Mouse (Mus musculus) liver, embryonic 11.5 days (tissue): ENCODE results near the gene Lad1. TPM values are rescaled to one million over a fixed set of nuclear protein-coding genes. Genes with fewer than 3 reads are reported as not detected.
A peak's percentile ranks its signal among the peaks of the same experiment; 100 is the strongest.

Source experiments
- ATAC-seq: fragments of 200-750 bp; cut with Nextera tagmentation; replicated peaks from 2 replicates; pipeline ENCODE4 v1.8.0; 2017; ENCODE audit warnings: moderate number of reproducible peaks, mild to moderate bottlenecking, moderate TSS enrichment, moderate library complexity; ENCODE audit not compliant: low FRiP score
- DNase-seq: peaks from one replicate; pipeline ENCODE4 v3.0.0-alpha.2; 2017; ENCODE audit warnings: low spot score
- H3K27ac ChIP-seq: fragments of 300-500 bp; sonication (generic); 2 replicates; pipeline ENCODE4 v1.5.1; 2014; ENCODE audit warnings: mild to moderate bottlenecking, low read depth, low read length, control low read depth
- H3K27me3 ChIP-seq: fragments of 300-500 bp; sonication (generic); replicated peaks from 2 replicates; pipeline ENCODE4 v1.6.1; 2014; ENCODE audit warnings: low read length, mixed read lengths; ENCODE audit not compliant: control insufficient read depth, insufficient read depth
- H3K36me3 ChIP-seq: fragments of 300-500 bp; sonication (generic); 2 replicates; pipeline ENCODE4 v1.6.1; 2014; ENCODE audit warnings: mild to moderate bottlenecking, low read length, moderate library complexity, mixed read lengths; ENCODE audit not compliant: control insufficient read depth, insufficient read depth
- H3K4me1 ChIP-seq: fragments of 300-500 bp; sonication (generic); replicated peaks from 2 replicates; pipeline ENCODE4 v1.6.1; 2014; ENCODE audit warnings: low read length, mixed read lengths; ENCODE audit not compliant: control insufficient read depth, insufficient read depth
- H3K4me2 ChIP-seq: fragments of 300-500 bp; sonication (generic); 2 replicates; pipeline ENCODE4 v1.6.1; 2014; ENCODE audit warnings: mild to moderate bottlenecking, control low read depth, moderate library complexity
- H3K4me3 ChIP-seq: fragments of 300-500 bp; sonication (generic); 2 replicates; pipeline ENCODE4 v1.5.1; 2014; ENCODE audit warnings: low read depth, low read length, control low read depth
- H3K9ac ChIP-seq: fragments of 300-500 bp; sonication (generic); 2 replicates; pipeline ENCODE4 v1.6.1; 2014; ENCODE audit warnings: low read depth, low read length, control low read depth
- H3K9me3 ChIP-seq: fragments of 300-500 bp; sonication (generic); 2 replicates; pipeline ENCODE4 v1.6.1; 2016; ENCODE audit warnings: low read length, inconsistent platforms, mixed read lengths; ENCODE audit not compliant: control insufficient read depth
- WGBS: fragments of 180-500 bp; shearing (Covaris S2); extraction: QIAGEN DNeasy Blood & Tissue Kit; methylation state at CpG from one replicate; pipeline ENCODE4 v1.1.7; 2014; 5-methylcytosine and 5-hydroxymethylcytosine counted together
- polyA plus RNA-seq: library from polyadenylated mRNA; unstranded; fragments of >200 nt; fragmentation: Nextera tagmentation; extraction: Ambion mirVana; gene quantifications from 2 replicates; pipeline ENCODE4 v1.2.1, GENCODE M21; 2014

Gene Lad1
- polyA plus RNA-seq, 1 experiment from 2014 or later = 1.7 TPM

- ATAC-seq = 0 out of 2 replicates have a peak, but pooled peaks have one; percentile 30
- no peak for DNase-seq
- H3K9me3 ChIP-seq = no peaks in the 10 kb centered on the region
- peaks cover 25% of the 10 kb centered on the region for H3K4me1 ChIP-seq
- H3K36me3 ChIP-seq = no peaks in the 10 kb centered on the region
- no peak overlapping the region for H3K27ac ChIP-seq
- no peak overlapping the region for H3K9ac ChIP-seq
- WGBS = 15% methylated on average over 20 of the region's 20 CpGs
- peak overlapping the region; percentile 5; the same call in 1 of the 2 replicates for H3K4me3 ChIP-seq
- H3K27me3 ChIP-seq = peaks cover 4% of the 10 kb centered on the region; the same call in 1 of the 2 replicates
- H3K4me2 ChIP-seq = peak overlapping the region; percentile 40
These were observed 23.9 kb upstream of the Lad1 start for GRCm38 (mm10) chr1:135794216-135795134.

- Histone ChIP-seq H3K9me3 (no peaks in the 10 kb centered on the region), H3K4me1 (peaks cover 42% of the 10 kb centered on the region), H3K27ac (no peak overlapping the region), H3K27me3 (peaks cover 1% of the 10 kb centered on the region; the same call in 1 of the 2 replicates), H3K36me3 (no peaks in the 10 kb centered on the region), H3K4me2 (no peak overlapping the region), H3K4me3 (no peak overlapping the region), H3K9ac (no peak overlapping the region)
- DNase-seq = no peak
- ATAC-seq = no peak
- 70% methylated on average over 1 of the region's 1 CpGs for WGBS
These were observed 19.9 kb upstream of the Lad1 start for GRCm38 (mm10) chr1:135798492-135798891.

- no peaks in the 10 kb centered on the region for H3K36me3 ChIP-seq
- no peak overlapping the region for H3K27ac ChIP-seq
- H3K4me2 ChIP-seq = no peak overlapping the region
- H3K4me3 ChIP-seq = no peak overlapping the region
- DNase-seq (no peak), ATAC-seq (no peak)
- H3K9ac ChIP-seq = no peak overlapping the region
- H3K9me3 ChIP-seq = no peaks in the 10 kb centered on the region
- no peaks in the 10 kb centered on the region for H3K27me3 ChIP-seq
- H3K4me1 ChIP-seq = peaks cover 36% of the 10 kb centered on the region
- 31% methylated on average over 8 of the region's 8 CpGs for WGBS
These were observed 19.2 kb upstream of the Lad1 start for GRCm38 (mm10) chr1:135799109-135799627.

GRCm38 (mm10) chr1:135800192-135800950, 18.0 kb upstream of the Lad1 start:
- H3K27ac ChIP-seq = peak overlapping the region; percentile 20; the same call in 1 of the 2 replicates

GRCm38 (mm10) chr1:135807546-135807945, 10.9 kb upstream of the Lad1 start:
- 56% methylated on average over 10 of the region's 10 CpGs for WGBS
- H3K27ac ChIP-seq = no peak overlapping the region
- no peak overlapping the region for H3K9ac ChIP-seq
- no peaks in the 10 kb centered on the region for H3K36me3 ChIP-seq
- H3K4me2 ChIP-seq = no peak overlapping the region
- peaks cover 2% of the 10 kb centered on the region; the same call in 1 of the 2 replicates for H3K4me1 ChIP-seq
- ATAC-seq = no peak
- no peaks in the 10 kb centered on the region; the same call in 1 of the 2 replicates for H3K27me3 ChIP-seq
- no peak overlapping the region for H3K4me3 ChIP-seq
- DNase-seq = no peak
- no peaks in the 10 kb centered on the region for H3K9me3 ChIP-seq

More at GRCm38 (mm10) chr1:135800192-135800950, 18.0 kb upstream of the Lad1 start:
- 16% methylated on average over 8 of the region's 8 CpGs for WGBS
- H3K9me3 ChIP-seq = no peaks in the 10 kb centered on the region
- DNase-seq = peak; percentile 63
- H3K4me1 ChIP-seq = peaks cover 26% of the 10 kb centered on the region
- no peaks in the 10 kb centered on the region for H3K27me3 ChIP-seq
- peak; percentile 63 for ATAC-seq
- no peak overlapping the region for H3K4me3 ChIP-seq
- H3K4me2 ChIP-seq = no peak overlapping the region
- H3K36me3 ChIP-seq = no peaks in the 10 kb centered on the region
- no peak overlapping the region for H3K9ac ChIP-seq

- Histone ChIP-seq H3K27ac (no peak overlapping the region), H3K4me3 (no peak overlapping the region), H3K36me3 (no peaks in the 10 kb centered on the region), H3K9me3 (no peaks in the 10 kb centered on the region), H3K9ac (no peak overlapping the region), H3K4me1 (peaks cover 2% of the 10 kb centered on the region; the same call in 1 of the 2 replicates), H3K4me2 (no peak overlapping the region), H3K27me3 (no peaks in the 10 kb centered on the region; the same call in none of the 2 replicates)
- WGBS = 54% methylated on average over 2 of the region's 2 CpGs
- no peak for DNase-seq
- ATAC-seq = no peak
These were observed 8.2 kb upstream of the Lad1 start for GRCm38 (mm10) chr1:135810180-135810579.

- H3K27me3 ChIP-seq = peaks cover 1% of the 10 kb centered on the region
- H3K4me3 ChIP-seq = no peak overlapping the region
- no peaks in the 10 kb centered on the region for H3K36me3 ChIP-seq
- H3K4me2 ChIP-seq = no peak overlapping the region
- no peak overlapping the region for H3K27ac ChIP-seq
- DNase-seq (peak; percentile 73), ATAC-seq (peak; percentile 64; the same call in 1 of the 2 replicates)
- peaks cover 2% of the 10 kb centered on the region; the same call in 1 of the 2 replicates for H3K4me1 ChIP-seq
- no peaks in the 10 kb centered on the region for H3K9me3 ChIP-seq
- H3K9ac ChIP-seq = no peak overlapping the region
- 32% methylated on average over 7 of the region's 7 CpGs for WGBS
These were observed 7.3 kb upstream of the Lad1 start for GRCm38 (mm10) chr1:135811016-135811646.

- peaks cover 12% of the 10 kb centered on the region for H3K27me3 ChIP-seq
- H3K4me3 ChIP-seq = no peak overlapping the region
- no peak overlapping the region for H3K4me2 ChIP-seq
- peaks cover 2% of the 10 kb centered on the region; the same call in 1 of the 2 replicates for H3K4me1 ChIP-seq
- WGBS = 80% methylated on average over 3 of the region's 3 CpGs
- H3K36me3 ChIP-seq = no peaks in the 10 kb centered on the region
- ATAC-seq (no peak), DNase-seq (no peak)
- H3K9me3 ChIP-seq = no peaks in the 10 kb centered on the region
- no peak overlapping the region for H3K27ac ChIP-seq
- H3K9ac ChIP-seq = no peak overlapping the region
These were observed 6.2 kb upstream of the Lad1 start for GRCm38 (mm10) chr1:135812205-135812604.
